Mouse (Mus musculus) liver, embryonic 14.5 days (tissue): Measurements from ENCODE around the gene Lypla2.

Experiments used
- CTCF ChIP-seq: IDR thresholded peaks from 2 replicates; pipeline ENCODE4 v1.5.1; 2016; ENCODE audit warnings: antibody characterized with exemption, low read depth, control low read depth
- EP300 ChIP-seq: IDR thresholded peaks from 2 replicates; pipeline ENCODE4 v1.6.1; 2016; ENCODE audit warnings: antibody characterized with exemption, low read depth

DNA sequence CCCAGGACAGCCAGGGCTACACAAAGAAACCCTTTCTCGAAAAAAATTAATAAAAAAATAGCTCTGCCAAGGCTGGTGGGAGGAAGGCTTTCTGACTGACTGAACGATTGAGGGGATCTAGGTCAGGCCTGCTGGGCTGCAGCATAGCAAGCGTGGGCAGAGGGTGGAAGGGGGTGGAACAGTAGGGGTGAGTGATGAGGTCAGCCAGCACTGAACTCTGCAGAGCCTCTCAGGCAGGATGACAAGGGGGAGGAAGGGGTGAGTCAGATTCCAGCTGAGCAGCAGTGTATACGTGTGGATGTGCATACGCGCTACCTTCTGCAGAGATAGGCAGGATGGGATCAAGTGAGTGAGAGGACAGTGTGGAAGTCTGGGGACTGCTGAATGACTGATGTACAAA, 22.5 kb downstream of the Lypla2 start:
- TF ChIP-seq CTCF (no peak), EP300 (no peak)
